In genomic region chr2:178058195-178058594, GRCm38 (mm10) we compare ENCODE assay signal across 9 mouse cellular contexts. TPM values are rescaled to one million over a fixed set of nuclear protein-coding genes. Genes with fewer than 3 reads are reported as not detected.
A peak's percentile ranks its signal among the peaks of the same experiment; 100 is the strongest.
DNase-seq lines count a peak whose midpoint lies in the region; ATAC-seq and TF ChIP-seq lines count a peak whose summit lies in the region.
"Had no signal": no experiment of that assay in that cellular context is flagged by ENCODE, and none has a peak within 500 bp of the region (broad histone marks: within the 10 kb centered on the region; RNA-seq: fewer than 3 reads in every experiment).

No protein-coding gene starts in this region.

- no peak overlapping the region for H3K9ac ChIP-seq in liver, embryonic 14.5 days (replicated peaks)
- H3K9ac ChIP-seq: heart, embryonic 13.5 days; neural tube, embryonic 13.5 days had no signal

- no peaks in the 10 kb centered on the region for H3K9me3 ChIP-seq in liver, embryonic 14.5 days (ENCODE audit: control insufficient read depth, low read length)

- H3K4me2 ChIP-seq in liver, embryonic 14.5 days (ENCODE audit: low read depth): no peak overlapping the region
- H3K4me2 ChIP-seq: heart, embryonic 13.5 days; neural tube, embryonic 13.5 days had no signal

- H3K27me3 ChIP-seq in liver, embryonic 14.5 days (ENCODE audit: control insufficient read depth, insufficient read depth, low read length): no peaks in the 10 kb centered on the region
- H3K27me3 ChIP-seq: heart, embryonic 13.5 days; neural tube, embryonic 13.5 days had no signal

- H3K4me1 ChIP-seq in liver, embryonic 14.5 days (replicated peaks; ENCODE audit: control insufficient read depth in 2 of 2, insufficient read depth in 2 of 2, low read length in 1 of 2): no peaks in the 10 kb centered on the region
- H3K4me1 ChIP-seq: neural tube, embryonic 13.5 days had no signal

- H3K4me3 ChIP-seq in liver, embryonic 14.5 days (ENCODE audit: insufficient read depth in 1 of 2, low read depth in 2 of 2, low read length in 2 of 2): no peak overlapping the region
- H3K4me3 ChIP-seq: heart, embryonic 13.5 days; neural tube, embryonic 13.5 days had no signal

- H3K27ac ChIP-seq in liver, embryonic 14.5 days: no peak overlapping the region
- H3K27ac ChIP-seq: heart, embryonic 13.5 days; neural tube, embryonic 13.5 days had no signal

- ATAC-seq in liver, embryonic 14.5 days (ENCODE audit: insufficient read depth): no peak

- peak; percentile 74 for TF ChIP-seq CTCF in liver, embryonic 14.5 days (IDR thresholded peaks at IDR 0.05; ENCODE audit: low read depth)

- no peak for TF ChIP-seq EP300 in liver, embryonic 14.5 days (IDR thresholded peaks at IDR 0.05; ENCODE audit: low read depth)

- 7% methylated on average over 1 of the region's 1 CpGs for WGBS in liver, embryonic 14.5 days (ENCODE audit: insufficient replicate concordance)

- H3K36me3 ChIP-seq in liver, embryonic 14.5 days (replicated peaks; ENCODE audit: control insufficient read depth, insufficient read depth, low read depth): no peaks in the 10 kb centered on the region

- peak; percentile 25 for DNase-seq in right cerebral cortex, adult 18-20 months
- no peak for DNase-seq in right cerebral cortex, postnatal 36 days (ENCODE audit: low spot score in 2 of 2)
- DNase-seq in T-cell, adult 2 months (ENCODE audit: low spot score): peak; percentile 41
- DNase-seq in cerebellum, adult 9-11 months: peak; percentile 29
- peak; percentile 80 for DNase-seq in heart, postnatal 4 days
- DNase-seq in liver, embryonic 14.5 days (ENCODE audit: low read depth in 3 of 3, low spot score in 3 of 3): peak; percentile 13 to 36 (median 20)
- peak; percentile 21 for DNase-seq in spleen, adult 12 weeks (ENCODE audit: low spot score)

RNA-seq across cellular contexts. Expression of gene Zfp931, which starts 20.1 kb away (rescaled TPM):
- total RNA-seq in heart, postnatal 4 days (2021): 1 to 10 TPM; 8.4 to 9.3 TPM
- polyA plus RNA-seq in liver, embryonic 14.5 days (2012; rRNA removed): 1.3 and 2.1 TPM in 2 replicates
- 4.2 and 4.8 TPM in 2 replicates for polyA plus RNA-seq in liver, embryonic 14.5 days (2014; fragmentation: Nextera tagmentation; extraction: Ambion mirVana)

RNA-seq across cellular contexts. Expression of gene Zfp971, which starts 35.1 kb away (rescaled TPM):
- total RNA-seq in heart, postnatal 4 days (2021): 10 to 100 TPM; 25.0 to 25.4 TPM
- polyA plus RNA-seq in liver, embryonic 14.5 days (2012; rRNA removed): 0.73 and 1.7 TPM in 2 replicates
- polyA plus RNA-seq in liver, embryonic 14.5 days (2014; fragmentation: Nextera tagmentation; extraction: Ambion mirVana): 2.4 and 3.7 TPM in 2 replicates

Comparison
In these comparisons a context has a peak if more than half of its experiments do, and no peak if none do; other contexts are left out.
1. DNase-seq: peak in right cerebral cortex, adult 18-20 months (single experiment), T-cell, adult 2 months (single experiment), cerebellum, adult 9-11 months (single experiment), heart, postnatal 4 days (single experiment), liver, embryonic 14.5 days (3 of 3) and spleen, adult 12 weeks (single experiment); none in right cerebral cortex, postnatal 36 days (0 of 2).